Mouse (Mus musculus) bone marrow macrophage, adult 2 months (primary cell): ENCODE results near the gene Acr.

ENCODE experiments used
- CTCF ChIP-seq: IDR thresholded peaks from 2 replicates; pipeline ENCODE4 v1.5.1; 2012; ENCODE audit warnings: low read depth, mild to moderate bottlenecking, low read length, moderate library complexity
- POLR2A ChIP-seq: IDR thresholded peaks from 2 replicates; pipeline ENCODE4 v1.6.1; 2012; ENCODE audit warnings: mild to moderate bottlenecking, low read depth, low read length, borderline replicate concordance

DNA sequence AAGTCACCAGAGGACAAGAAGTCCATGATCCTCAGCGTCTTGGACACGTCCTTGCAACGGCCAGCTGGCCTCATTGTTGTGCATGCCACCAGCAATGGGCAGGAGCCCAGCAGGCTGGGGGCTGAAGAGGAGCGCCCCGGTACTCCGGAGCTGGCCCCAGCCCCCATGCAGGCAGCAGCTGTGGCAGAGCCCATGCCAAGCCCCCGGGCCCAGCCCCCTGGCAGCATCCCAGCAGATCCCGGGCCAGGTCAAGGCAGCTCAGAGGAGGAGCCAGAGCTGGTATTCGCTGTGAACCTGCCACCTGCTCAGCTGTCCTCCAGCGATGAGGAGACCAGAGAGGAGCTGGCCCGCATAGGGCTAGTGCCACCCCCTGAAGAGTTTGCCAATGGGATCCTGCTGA is 19.3 kb upstream of the Acr start:
- TF ChIP-seq POLR2A (no peak), CTCF (no peak)
